Mouse (Mus musculus): ENCODE data around the gene Dgkd. TPM values are rescaled to one million over a fixed set of nuclear protein-coding genes. Genes with fewer than 3 reads are reported as not detected.

The Dgkd gene
- polyA plus RNA-seq, 1 experiment from 2014 or later: 20.2 TPM

- Histone ChIP-seq H3K36me3 (ENCODE audit: control insufficient read depth, insufficient read depth) (peaks cover 96% of the 10 kb centered on the region), H3K27ac (ENCODE audit: low read depth, low read length) (no peak overlapping the region), H3K4me2 (replicated peaks; ENCODE audit: low read depth) (no peak overlapping the region), H3K4me3 (ENCODE audit: low read depth, low read length) (no peak overlapping the region), H3K4me1 (replicated peaks; ENCODE audit: control insufficient read depth, insufficient read depth, low read length) (no peaks in the 10 kb centered on the region), H3K9me3 (ENCODE audit: control insufficient read depth) (no peaks in the 10 kb centered on the region), H3K9ac (ENCODE audit: low read depth, low read length) (no peak overlapping the region), H3K27me3 (replicated peaks; ENCODE audit: control insufficient read depth, insufficient read depth, low read length) (no peaks in the 10 kb centered on the region)
- WGBS: 89% methylated on average over 1 of the region's 1 CpGs
- ATAC-seq: no peak
- TF ChIP-seq CTCF (IDR thresholded peaks at IDR 0.05; ENCODE audit: low read depth): no peak
Measured at GRCm38 (mm10) chr1:87941765-87942164, 88.7 kb downstream of the Dgkd start.

GRCm38 (mm10) chr1:87947681-87948091 is 94.6 kb downstream of the Dgkd start:
- Histone ChIP-seq H3K36me3 (ENCODE audit: control insufficient read depth, insufficient read depth) (peaks cover 94% of the 10 kb centered on the region), H3K4me2 (replicated peaks; ENCODE audit: low read depth) (no peak overlapping the region), H3K4me3 (ENCODE audit: low read depth, low read length) (no peak overlapping the region), H3K4me1 (replicated peaks; ENCODE audit: control insufficient read depth, insufficient read depth, low read length) (no peaks in the 10 kb centered on the region), H3K9me3 (ENCODE audit: control insufficient read depth) (no peaks in the 10 kb centered on the region), H3K27ac (ENCODE audit: low read depth, low read length) (no peak overlapping the region), H3K9ac (ENCODE audit: low read depth, low read length) (no peak overlapping the region), H3K27me3 (replicated peaks; ENCODE audit: control insufficient read depth, insufficient read depth, low read length) (no peaks in the 10 kb centered on the region)
- ATAC-seq: no peak
- WGBS: 84% methylated on average over 6 of the region's 6 CpGs
- no peak for TF ChIP-seq CTCF (IDR thresholded peaks at IDR 0.05; ENCODE audit: low read depth)

GRCm38 (mm10) chr1:87951641-87952040 is 98.6 kb downstream of the Dgkd start:
- Histone ChIP-seq H3K27ac (ENCODE audit: low read depth, low read length) (0 out of 2 replicates have a peak overlapping the region, but pooled peaks have one; percentile 28), H3K9ac (ENCODE audit: low read depth, low read length) (no peak overlapping the region), H3K9me3 (ENCODE audit: control insufficient read depth) (no peaks in the 10 kb centered on the region), H3K4me1 (replicated peaks; ENCODE audit: control insufficient read depth, insufficient read depth, low read length) (no peaks in the 10 kb centered on the region), H3K36me3 (ENCODE audit: control insufficient read depth, insufficient read depth) (peaks cover 95% of the 10 kb centered on the region), H3K27me3 (replicated peaks; ENCODE audit: control insufficient read depth, insufficient read depth, low read length) (no peaks in the 10 kb centered on the region), H3K4me2 (replicated peaks; ENCODE audit: low read depth) (no peak overlapping the region), H3K4me3 (ENCODE audit: low read depth, low read length) (no peak overlapping the region)
- no peak for TF ChIP-seq CTCF (IDR thresholded peaks at IDR 0.05; ENCODE audit: low read depth)
- no peak for ATAC-seq
- WGBS: 87% methylated on average over 3 of the region's 3 CpGs

- Histone ChIP-seq H3K27me3 (replicated peaks; ENCODE audit: control insufficient read depth, insufficient read depth, low read length) (no peaks in the 10 kb centered on the region), H3K4me1 (replicated peaks; ENCODE audit: control insufficient read depth, insufficient read depth, low read length) (no peaks in the 10 kb centered on the region), H3K9me3 (ENCODE audit: control insufficient read depth) (no peaks in the 10 kb centered on the region), H3K9ac (ENCODE audit: low read depth, low read length) (no peak overlapping the region), H3K4me3 (ENCODE audit: low read depth, low read length) (no peak overlapping the region), H3K36me3 (ENCODE audit: control insufficient read depth, insufficient read depth) (peaks cover 92% of the 10 kb centered on the region), H3K27ac (ENCODE audit: low read depth, low read length) (no peak overlapping the region), H3K4me2 (replicated peaks; ENCODE audit: low read depth) (no peak overlapping the region)
- TF ChIP-seq CTCF (IDR thresholded peaks at IDR 0.05; ENCODE audit: low read depth): no peak
- 62% methylated on average over 3 of the region's 3 CpGs for WGBS
- peak; percentile 54; the same call in 1 of the 2 replicates for ATAC-seq
Measured at GRCm38 (mm10) chr1:87953073-87953472, 100.0 kb downstream of the Dgkd start.

DNA sequence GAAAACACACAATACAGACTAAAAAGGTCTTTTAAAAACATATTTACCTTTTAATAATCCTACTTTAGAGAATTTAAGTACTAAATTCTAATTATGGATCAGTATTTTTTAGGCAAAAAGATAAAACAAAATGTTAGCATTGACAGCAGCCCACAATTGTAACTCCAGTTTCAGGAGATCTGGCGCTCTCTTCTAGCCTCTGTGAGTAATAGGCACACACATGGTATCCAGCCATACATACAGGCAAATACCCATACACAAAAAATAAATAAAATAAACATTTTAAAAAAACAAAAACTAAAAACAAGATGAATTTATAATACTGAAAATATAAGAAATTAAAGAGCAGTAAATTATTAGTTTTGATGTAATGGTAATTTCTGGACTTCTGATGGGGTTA is 105.8 kb downstream of the Dgkd start:
- TF ChIP-seq CTCF (IDR thresholded peaks at IDR 0.05; ENCODE audit: low read depth): no peak
- 96% methylated on average over 1 of the region's 1 CpGs for WGBS
- no peak for ATAC-seq
- no peaks in the 10 kb centered on the region for H3K27me3 ChIP-seq (replicated peaks; ENCODE audit: control insufficient read depth, insufficient read depth, low read length)
- no peak overlapping the region for H3K9ac ChIP-seq (ENCODE audit: low read depth, low read length)
- H3K4me1 ChIP-seq (replicated peaks; ENCODE audit: control insufficient read depth, insufficient read depth, low read length): no peaks in the 10 kb centered on the region
- H3K27ac ChIP-seq (ENCODE audit: low read depth, low read length): no peak overlapping the region
- no peak overlapping the region for H3K4me2 ChIP-seq (replicated peaks; ENCODE audit: low read depth)
- H3K36me3 ChIP-seq (ENCODE audit: control insufficient read depth, insufficient read depth): peaks cover 58% of the 10 kb centered on the region
- H3K4me3 ChIP-seq (ENCODE audit: low read depth, low read length): no peak overlapping the region
- no peaks in the 10 kb centered on the region for H3K9me3 ChIP-seq (ENCODE audit: control insufficient read depth)

DNA sequence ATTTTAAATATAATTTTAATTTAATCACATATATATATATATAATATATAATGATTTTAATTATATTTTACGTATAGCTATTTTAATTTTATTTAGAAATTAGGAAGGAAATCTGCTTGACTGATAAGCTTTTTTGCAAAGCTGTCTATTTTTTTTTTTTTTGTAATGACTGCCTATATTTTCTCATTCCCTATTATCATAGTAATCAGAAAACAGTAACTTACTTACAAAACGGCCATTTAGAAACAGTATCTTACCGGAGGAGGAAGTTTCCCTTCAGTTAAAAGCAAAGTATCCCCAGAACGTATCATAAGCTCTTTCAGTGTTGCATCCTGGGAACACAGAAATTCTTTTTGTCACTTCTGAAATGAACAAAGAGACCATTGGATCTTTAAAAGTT is 106.4 kb downstream of the Dgkd start:
- no peak overlapping the region for H3K9ac ChIP-seq (ENCODE audit: low read depth, low read length)
- H3K9me3 ChIP-seq (ENCODE audit: control insufficient read depth): no peaks in the 10 kb centered on the region
- no peak for TF ChIP-seq CTCF (IDR thresholded peaks at IDR 0.05; ENCODE audit: low read depth)
- no peak for ATAC-seq
- no peak overlapping the region for H3K27ac ChIP-seq (ENCODE audit: low read depth, low read length)
- no peaks in the 10 kb centered on the region for H3K4me1 ChIP-seq (replicated peaks; ENCODE audit: control insufficient read depth, insufficient read depth, low read length)
- no peaks in the 10 kb centered on the region for H3K27me3 ChIP-seq (replicated peaks; ENCODE audit: control insufficient read depth, insufficient read depth, low read length)
- H3K36me3 ChIP-seq (ENCODE audit: control insufficient read depth, insufficient read depth): peaks cover 58% of the 10 kb centered on the region
- no peak overlapping the region for H3K4me2 ChIP-seq (replicated peaks; ENCODE audit: low read depth)
- WGBS: 84% methylated on average over 4 of the region's 4 CpGs
- no peak overlapping the region for H3K4me3 ChIP-seq (ENCODE audit: low read depth, low read length)

DNA sequence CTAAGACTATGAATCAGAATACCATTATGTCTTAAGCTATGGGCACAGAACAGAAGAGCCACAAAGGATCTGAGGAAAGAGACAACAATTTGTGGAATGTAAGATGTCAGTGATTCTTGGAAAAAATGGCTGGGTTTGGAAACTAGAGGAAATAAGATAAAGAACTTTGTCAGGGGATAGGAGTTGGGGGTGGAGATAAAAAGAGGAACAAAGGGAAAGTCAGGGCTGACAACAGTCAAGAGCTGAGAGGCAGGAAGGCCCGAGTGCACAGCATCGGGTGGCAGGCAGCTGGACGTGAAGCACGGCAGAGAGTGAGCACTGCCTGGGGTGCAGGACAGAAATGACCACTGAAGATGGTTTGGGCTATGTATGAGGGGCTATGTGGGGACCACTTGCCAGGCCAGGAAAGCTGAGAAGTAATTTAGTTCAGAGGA is 106.9 kb downstream of the Dgkd start:
- WGBS: 55% methylated on average over 4 of the region's 4 CpGs
- Histone ChIP-seq H3K4me1 (replicated peaks; ENCODE audit: control insufficient read depth, insufficient read depth, low read length) (no peaks in the 10 kb centered on the region), H3K27me3 (replicated peaks; ENCODE audit: control insufficient read depth, insufficient read depth, low read length) (no peaks in the 10 kb centered on the region), H3K4me3 (ENCODE audit: low read depth, low read length) (no peak overlapping the region), H3K9ac (ENCODE audit: low read depth, low read length) (no peak overlapping the region), H3K4me2 (replicated peaks; ENCODE audit: low read depth) (no peak overlapping the region), H3K36me3 (ENCODE audit: control insufficient read depth, insufficient read depth) (peaks cover 58% of the 10 kb centered on the region), H3K27ac (ENCODE audit: low read depth, low read length) (no peak overlapping the region), H3K9me3 (ENCODE audit: control insufficient read depth) (no peaks in the 10 kb centered on the region)
- ATAC-seq: no peak
- TF ChIP-seq CTCF (IDR thresholded peaks at IDR 0.05; ENCODE audit: low read depth): no peak

All from intestine, postnatal 0 days (tissue).